Mouse (Mus musculus) olfactory bulb, adult 2 months (tissue): ENCODE measurements around the gene Rab11fip4.

Experiments
- CTCF ChIP-seq: fragments of 200-500 bp; IDR thresholded peaks from 2 replicates; pipeline ENCODE4 v1.5.1; 2012; ENCODE audit warnings: low read depth, mild to moderate bottlenecking, low read length, moderate library complexity; ENCODE audit not compliant: insufficient read depth
- POLR2A ChIP-seq: fragments of 200-500 bp; IDR thresholded peaks from 2 replicates; pipeline ENCODE4 v1.6.1; 2012; ENCODE audit warnings: mild to moderate bottlenecking, low read depth, low read length, moderate library complexity; ENCODE audit not compliant: insufficient read depth

DNA sequence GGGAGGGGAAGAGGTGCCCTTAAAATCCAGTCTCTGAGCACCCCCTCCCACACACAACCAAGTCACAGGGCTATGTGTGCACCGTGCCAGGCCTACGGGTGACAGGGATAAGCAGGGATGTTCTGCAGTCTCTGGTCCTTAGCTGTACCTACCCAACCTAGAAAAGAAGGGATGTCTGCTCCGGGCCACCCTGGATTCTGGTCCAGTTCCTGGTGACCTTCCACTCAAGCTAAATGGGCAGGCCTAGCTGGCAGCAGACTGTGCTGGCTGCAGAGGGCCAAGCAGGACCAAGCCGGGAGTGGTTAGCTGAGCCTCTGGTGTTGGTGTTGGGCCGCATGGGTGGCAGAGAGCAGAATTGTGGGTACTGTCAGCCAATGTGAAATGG lies 571 bp downstream of the Rab11fip4 start:
- TF ChIP-seq CTCF = no peak
- no peak for TF ChIP-seq POLR2A
